Mouse (Mus musculus) bone marrow macrophage, adult 2 months (primary cell): ENCODE measurements around the gene Dbil5.

Experiments
- CTCF ChIP-seq: IDR thresholded peaks from 2 replicates; pipeline ENCODE4 v1.5.1; 2012; ENCODE audit warnings: low read depth, mild to moderate bottlenecking, low read length, moderate library complexity
- POLR2A ChIP-seq: IDR thresholded peaks from 2 replicates; pipeline ENCODE4 v1.6.1; 2012; ENCODE audit warnings: mild to moderate bottlenecking, low read depth, low read length, borderline replicate concordance

- TF ChIP-seq CTCF = no peak
- TF ChIP-seq POLR2A = no peak
Observed at GRCm38 (mm10) chr11:76267550-76267949, 50.1 kb downstream of the Dbil5 start.
